Mouse (Mus musculus): ENCODE results near the gene Gabra6. TPM values are rescaled to one million over a fixed set of nuclear protein-coding genes. Genes with fewer than 3 reads are reported as not detected.

Gabra6 gene
- polyA plus RNA-seq, 1 experiment from 2014 or later: not detected

- no peaks in the 10 kb centered on the region for H3K9me3 ChIP-seq (replicated peaks)
- ATAC-seq (ENCODE audit: insufficient read depth): no peak
- H3K36me3 ChIP-seq (replicated peaks): no peaks in the 10 kb centered on the region
- no peak overlapping the region for H3K4me2 ChIP-seq
- H3K9ac ChIP-seq: no peak overlapping the region
- H3K4me1 ChIP-seq (replicated peaks): no peaks in the 10 kb centered on the region
- no peaks in the 10 kb centered on the region for H3K27me3 ChIP-seq
- no peak overlapping the region for H3K27ac ChIP-seq (replicated peaks)
- 45% methylated on average over 3 of the region's 3 CpGs for WGBS (ENCODE audit: insufficient replicate concordance)
- H3K4me3 ChIP-seq (replicated peaks): no peak overlapping the region
Observed at GRCm38 (mm10) chr11:42258978-42259377, 61.9 kb downstream of the Gabra6 start.

Other genes with a start within 250 kb of the Gabra6 start
- 0.03 and 0.12 TPM in 2 replicates for gene Gabra1, start 138.1 kb downstream of the Gabra6 start, polyA plus RNA-seq (2015; fragmentation: Nextera tagmentation; extraction: Ambion mirVana)
- 0.05 TPM in 1 of 2 replicates, not detected in the other for gene Gabrb2, start 98.7 kb upstream of the Gabra6 start, polyA plus RNA-seq (2015; fragmentation: Nextera tagmentation; extraction: Ambion mirVana)